Mouse (Mus musculus) thymus, adult 2 months (tissue): ENCODE measurements around the gene Muc1. TPM values are rescaled to one million over a fixed set of nuclear protein-coding genes. Genes with fewer than 3 reads are reported as not detected.
A peak's percentile ranks its signal among the peaks of the same experiment; 100 is the strongest.

Source experiments
- DNase-seq: peaks from one replicate; pipeline ENCODE4 v3.0.0; 2021
- H3K27ac ChIP-seq: fragments of 200-500 bp; 2 replicates; pipeline ENCODE4 v1.5.1; 2012; ENCODE audit warnings: low read length, control low read depth; ENCODE audit not compliant: control insufficient read depth, insufficient read depth
- H3K27me3 ChIP-seq: fragments of 200-500 bp; 2 replicates; pipeline ENCODE4 v1.6.1; 2012; ENCODE audit warnings: mild to moderate bottlenecking, low read length, moderate library complexity, mixed read lengths; ENCODE audit not compliant: control insufficient read depth, insufficient read depth
- H3K36me3 ChIP-seq: fragments of 200-500 bp; 2 replicates; pipeline ENCODE4 v1.6.1; 2012; ENCODE audit warnings: mild to moderate bottlenecking, low read length, moderate library complexity; ENCODE audit not compliant: control insufficient read depth, insufficient read depth
- H3K4me1 ChIP-seq: fragments of 200-500 bp; replicated peaks from 2 replicates; pipeline ENCODE4 v1.6.1; 2012; ENCODE audit warnings: low read length; ENCODE audit not compliant: control insufficient read depth, insufficient read depth
- H3K4me3 ChIP-seq: fragments of 200-500 bp; 2 replicates; pipeline ENCODE4 v1.5.1; 2012; ENCODE audit warnings: mild to moderate bottlenecking, low read length, control low read depth, moderate library complexity; ENCODE audit not compliant: control insufficient read depth, insufficient read depth
- CTCF ChIP-seq: fragments of 200-500 bp; IDR thresholded peaks from 2 replicates; pipeline ENCODE4 v1.5.1; 2012; ENCODE audit warnings: mild to moderate bottlenecking, control low read depth, low read length, moderate library complexity, borderline replicate concordance; ENCODE audit not compliant: control insufficient read depth, poor library complexity, insufficient read depth; ENCODE audit errors: extremely low read depth
- POLR2A ChIP-seq: fragments of 200-500 bp; IDR thresholded peaks from 2 replicates; pipeline ENCODE4 v1.6.1; 2012; ENCODE audit warnings: mild to moderate bottlenecking, low read length, control low read depth, moderate library complexity; ENCODE audit not compliant: control insufficient read depth, poor library complexity, insufficient read depth; ENCODE audit errors: extremely low read depth
- WGBS: fragments of 180-500 bp; shearing (Covaris S2); methylation state at CpG from one replicate; pipeline ENCODE4 v1.1.7; 2018; 5-methylcytosine and 5-hydroxymethylcytosine counted together
- polyA plus RNA-seq: library from polyadenylated mRNA; depleted of rRNA; stranded (reverse); fragments of >200 nt; gene quantifications from 2 replicates; pipeline ENCODE4 v1.2.3, GENCODE M21; 2012

Gene Muc1
- polyA plus RNA-seq, 1 experiment: 14.1 TPM

GRCm38 (mm10) chr3:89247466-89247865, 18.6 kb downstream of the Muc1 start:
- WGBS: 50% methylated on average over 4 of the region's 4 CpGs
- Histone ChIP-seq H3K27ac (no peak overlapping the region), H3K27me3 (no peaks in the 10 kb centered on the region), H3K4me1 (peaks cover 49% of the 10 kb centered on the region), H3K4me3 (no peak overlapping the region), H3K36me3 (no peaks in the 10 kb centered on the region)
- no peak for DNase-seq
- no peak for TF ChIP-seq POLR2A
- TF ChIP-seq CTCF: no peak

DNA sequence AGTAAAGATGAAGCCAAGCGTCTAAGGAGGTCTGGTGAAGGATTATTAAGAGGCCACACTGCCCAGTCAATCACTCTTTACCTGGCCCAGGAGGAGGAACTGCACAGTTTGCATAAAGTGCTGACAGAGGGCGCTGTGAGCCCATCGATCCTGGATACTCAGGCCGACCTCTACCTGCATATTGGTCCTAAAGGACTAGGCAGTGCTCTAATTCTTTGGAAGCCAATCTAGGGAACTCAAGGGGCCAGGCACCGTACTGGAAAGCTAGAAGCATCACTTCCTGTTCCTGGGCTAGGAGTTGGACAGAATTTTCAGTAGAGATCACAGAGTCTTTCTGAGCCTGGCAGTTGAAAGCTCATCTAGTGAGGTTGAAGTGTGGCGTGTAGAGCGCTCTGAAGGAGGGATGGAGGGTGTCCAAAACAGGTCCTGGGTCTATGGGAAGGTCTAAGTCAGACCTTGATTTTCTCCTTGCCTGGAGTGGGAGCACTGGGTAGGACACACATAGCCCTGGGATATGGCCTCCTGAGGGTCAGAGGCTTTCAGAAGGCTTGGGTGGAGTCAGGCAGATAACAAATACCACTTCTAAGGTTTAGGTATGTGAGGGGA, 21.7 kb downstream of the Muc1 start:
- H3K27ac ChIP-seq: peak overlapping the region; percentile 39; the same call in 1 of the 2 replicates
- WGBS: 13% methylated on average over 7 of the region's 7 CpGs
- peaks cover 31% of the 10 kb centered on the region for H3K4me1 ChIP-seq
- H3K4me3 ChIP-seq: no peak overlapping the region
- DNase-seq: peak; percentile 72
- no peaks in the 10 kb centered on the region for H3K27me3 ChIP-seq
- TF ChIP-seq POLR2A (no peak), CTCF (peak; percentile 22; the same call in 1 of the 2 replicates)
- H3K36me3 ChIP-seq: no peaks in the 10 kb centered on the region

- H3K4me1 ChIP-seq: peaks cover 28% of the 10 kb centered on the region
- H3K27me3 ChIP-seq: no peaks in the 10 kb centered on the region
- WGBS: 3% methylated on average over 17 of the region's 17 CpGs
- no peak overlapping the region for H3K27ac ChIP-seq
- H3K36me3 ChIP-seq: no peaks in the 10 kb centered on the region
- peak overlapping the region; percentile 46 for H3K4me3 ChIP-seq
- TF ChIP-seq POLR2A: no peak
- no peak for TF ChIP-seq CTCF
- peak; percentile 81 for DNase-seq
Measured at GRCm38 (mm10) chr3:89251365-89251895, 22.6 kb downstream of the Muc1 start.

DNA sequence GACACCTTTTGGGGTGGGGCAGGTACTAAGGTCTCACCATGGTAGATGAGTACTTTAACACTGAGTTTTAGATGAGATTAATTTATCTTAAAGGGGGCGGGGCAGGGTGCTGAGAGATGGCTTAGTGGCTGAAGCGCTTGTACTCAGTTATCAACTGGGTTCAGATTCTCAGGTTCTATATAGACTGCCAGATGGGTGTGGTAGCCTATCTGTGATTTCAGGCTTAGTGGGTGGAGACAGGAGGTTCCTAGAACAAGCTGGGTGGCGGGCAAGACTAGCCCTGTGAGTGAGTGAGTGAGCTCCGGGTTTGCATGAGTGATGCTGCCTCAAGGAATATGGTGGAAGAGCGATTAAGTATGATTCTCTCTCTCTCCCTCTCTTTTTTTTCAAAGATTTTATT, 26.1 kb downstream of the Muc1 start:
- H3K27ac ChIP-seq: no peak overlapping the region
- TF ChIP-seq CTCF: no peak
- TF ChIP-seq POLR2A: no peak
- no peak for DNase-seq
- H3K4me3 ChIP-seq: no peak overlapping the region
- no peaks in the 10 kb centered on the region for H3K27me3 ChIP-seq
- no peaks in the 10 kb centered on the region for H3K36me3 ChIP-seq
- H3K4me1 ChIP-seq: peaks cover 18% of the 10 kb centered on the region
- 95% methylated on average over 5 of the region's 5 CpGs for WGBS

GRCm38 (mm10) chr3:89256177-89256576, 27.3 kb downstream of the Muc1 start:
- WGBS: 83% methylated on average over 5 of the region's 5 CpGs
- no peak overlapping the region for H3K27ac ChIP-seq
- no peak for DNase-seq
- H3K4me1 ChIP-seq: peaks cover 10% of the 10 kb centered on the region
- no peaks in the 10 kb centered on the region for H3K27me3 ChIP-seq
- TF ChIP-seq CTCF (no peak), POLR2A (no peak)
- H3K4me3 ChIP-seq: no peak overlapping the region
- no peaks in the 10 kb centered on the region for H3K36me3 ChIP-seq

DNA sequence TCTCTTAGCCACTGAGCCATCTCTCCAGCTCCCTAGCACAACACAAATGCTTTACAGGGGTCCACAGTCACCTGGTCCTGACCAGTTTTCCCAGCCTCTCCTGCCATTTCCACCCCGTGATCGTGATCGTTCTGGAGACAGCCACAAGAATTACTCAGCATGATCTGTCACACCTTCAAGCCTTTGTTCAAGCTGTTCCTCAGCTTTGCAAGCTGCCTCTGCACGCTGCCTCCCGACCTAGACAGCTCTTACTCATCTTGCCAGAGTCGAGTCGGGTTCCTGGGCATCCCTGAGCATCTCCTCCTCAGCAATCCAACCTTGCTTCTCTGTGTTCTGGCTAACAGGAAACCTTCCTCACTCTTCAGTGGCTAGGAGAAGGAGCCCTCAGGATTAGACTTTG, 30.2 kb downstream of the Muc1 start, which contains the start of gene Dpm3:
Gene Dpm3 (plus strand): TSS at position 283 of the 400 bp plus-strand sequence.
- no peaks in the 10 kb centered on the region for H3K36me3 ChIP-seq
- DNase-seq: no peak
- no peak within 1 kb of the TSS for H3K4me3 ChIP-seq
- WGBS: 79% methylated on average over 7 of the region's 7 CpGs
- H3K27ac ChIP-seq: no peak within 1 kb of the TSS
- H3K27me3 ChIP-seq: no peaks in the 10 kb centered on the region
- H3K4me1 ChIP-seq: no peaks in the 10 kb centered on the region
- no peak for TF ChIP-seq POLR2A
- TF ChIP-seq CTCF: no peak
